Mouse (Mus musculus) kidney, postnatal 25 days (tissue): ENCODE data around the gene Slc25a41.

Experiments
- DNase-seq, 2 experiments: peaks; one replicate each; pipeline ENCODE4 v3.0.0; 2021; ENCODE audit warnings: mixed read lengths in 2 of 2

Gene Slc25a41

GRCm38 (mm10) chr17:56990115-56990746 is 51.2 kb downstream of the Slc25a41 start, which contains the start of gene Clpp:
Gene Clpp, plus strand, starts transcription at chr17:56990305.
- DNase-seq = peak; percentile 97 to 98

GRCm38 (mm10) chr17:56989467-56990114 is 51.9 kb downstream of the Slc25a41 start:
- DNase-seq = peak; percentile 81 to 89

- peak in 1 of 2 experiments; percentile 25 for DNase-seq
Observed at GRCm38 (mm10) chr17:56988921-56989430, 52.5 kb downstream of the Slc25a41 start.

GRCm38 (mm10) chr17:56988441-56988840 is 53.0 kb downstream of the Slc25a41 start:
- DNase-seq = peak in 1 of 2 experiments; percentile 13

GRCm38 (mm10) chr17:56986105-56986805 is 55.2 kb downstream of the Slc25a41 start:
- DNase-seq = peak in 1 of 2 experiments; percentile 8

GRCm38 (mm10) chr17:56985656-56986055 is 55.8 kb downstream of the Slc25a41 start:
- DNase-seq = peak in 1 of 2 experiments; percentile 12

- DNase-seq = no peak
Observed at GRCm38 (mm10) chr17:56984886-56985285, 56.6 kb downstream of the Slc25a41 start.
